Mouse (Mus musculus): ENCODE data around the gene Fancc.

DNA sequence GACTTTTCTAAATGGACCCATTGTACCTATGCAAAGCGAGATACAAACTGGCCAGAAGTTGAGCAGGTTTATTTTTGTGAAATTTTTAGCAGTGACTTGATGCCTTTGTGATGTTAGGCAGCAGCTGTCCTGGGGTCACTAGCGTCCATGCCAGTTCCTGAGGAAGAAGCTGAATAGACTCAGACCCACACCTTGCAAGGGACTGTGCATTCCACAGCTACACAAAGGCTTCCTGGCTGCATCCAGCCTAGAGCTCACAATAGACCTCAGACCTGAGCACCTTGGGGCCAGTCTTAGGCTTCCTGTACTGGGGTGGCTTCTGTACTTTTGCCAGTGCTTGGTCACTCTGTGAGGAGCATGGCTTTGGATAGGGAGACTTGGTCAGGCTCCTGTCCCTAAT is 223.2 kb downstream of the Fancc start:
- TF ChIP-seq POLR2A (IDR thresholded peaks at IDR 0.05; ENCODE audit: borderline replicate concordance, extremely low read depth, low read depth, low read length) (no peak), CTCF (IDR thresholded peaks at IDR 0.05; ENCODE audit: insufficient read depth, low read length) (no peak)
